Mouse (Mus musculus): ENCODE data around the gene Tspan32. TPM values are rescaled to one million over a fixed set of nuclear protein-coding genes. Genes with fewer than 3 reads are reported as not detected.

Gene Tspan32
- polyA plus RNA-seq, 1 experiment from 2014 or later, result 2.6 TPM

DNA sequence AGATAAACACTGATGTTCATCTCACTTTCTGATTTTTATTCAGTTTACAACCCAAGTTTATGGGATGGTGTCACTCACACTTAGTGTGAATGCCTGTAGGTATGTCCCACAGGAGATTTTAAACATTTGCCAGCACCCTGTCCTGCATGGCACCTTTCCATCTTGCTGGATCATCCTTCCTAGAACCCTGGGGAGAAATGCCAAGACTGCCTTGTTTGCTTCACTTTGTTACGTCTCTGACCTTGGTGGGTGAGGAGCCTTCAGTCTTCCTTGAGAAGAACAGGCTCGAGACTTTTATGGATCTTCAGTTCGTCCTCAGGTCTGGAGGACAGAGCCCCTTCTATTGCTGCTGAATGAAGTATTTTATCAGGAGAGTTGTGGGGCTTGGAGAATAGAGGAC, 44.5 kb downstream of the Tspan32 start:
- Histone ChIP-seq H3K4me3 (ENCODE audit: low read length) (no peak overlapping the region), H3K27me3 (ENCODE audit: control insufficient read depth, insufficient read depth, low read depth, low read length) (no peaks in the 10 kb centered on the region), H3K9me3 (ENCODE audit: control insufficient read depth, low read length) (no peaks in the 10 kb centered on the region), H3K4me2 (ENCODE audit: low read depth, low read length) (no peak overlapping the region), H3K27ac (ENCODE audit: low read length) (no peak overlapping the region), H3K9ac (ENCODE audit: low read length) (no peak overlapping the region), H3K36me3 (ENCODE audit: control insufficient read depth, insufficient read depth, low read length) (no peaks in the 10 kb centered on the region), H3K4me1 (replicated peaks; ENCODE audit: control insufficient read depth, insufficient read depth, low read length) (peaks cover 6% of the 10 kb centered on the region)
- 73% methylated on average over 3 of the region's 3 CpGs for WGBS
- ATAC-seq (ENCODE audit: low read depth), result no peak

DNA sequence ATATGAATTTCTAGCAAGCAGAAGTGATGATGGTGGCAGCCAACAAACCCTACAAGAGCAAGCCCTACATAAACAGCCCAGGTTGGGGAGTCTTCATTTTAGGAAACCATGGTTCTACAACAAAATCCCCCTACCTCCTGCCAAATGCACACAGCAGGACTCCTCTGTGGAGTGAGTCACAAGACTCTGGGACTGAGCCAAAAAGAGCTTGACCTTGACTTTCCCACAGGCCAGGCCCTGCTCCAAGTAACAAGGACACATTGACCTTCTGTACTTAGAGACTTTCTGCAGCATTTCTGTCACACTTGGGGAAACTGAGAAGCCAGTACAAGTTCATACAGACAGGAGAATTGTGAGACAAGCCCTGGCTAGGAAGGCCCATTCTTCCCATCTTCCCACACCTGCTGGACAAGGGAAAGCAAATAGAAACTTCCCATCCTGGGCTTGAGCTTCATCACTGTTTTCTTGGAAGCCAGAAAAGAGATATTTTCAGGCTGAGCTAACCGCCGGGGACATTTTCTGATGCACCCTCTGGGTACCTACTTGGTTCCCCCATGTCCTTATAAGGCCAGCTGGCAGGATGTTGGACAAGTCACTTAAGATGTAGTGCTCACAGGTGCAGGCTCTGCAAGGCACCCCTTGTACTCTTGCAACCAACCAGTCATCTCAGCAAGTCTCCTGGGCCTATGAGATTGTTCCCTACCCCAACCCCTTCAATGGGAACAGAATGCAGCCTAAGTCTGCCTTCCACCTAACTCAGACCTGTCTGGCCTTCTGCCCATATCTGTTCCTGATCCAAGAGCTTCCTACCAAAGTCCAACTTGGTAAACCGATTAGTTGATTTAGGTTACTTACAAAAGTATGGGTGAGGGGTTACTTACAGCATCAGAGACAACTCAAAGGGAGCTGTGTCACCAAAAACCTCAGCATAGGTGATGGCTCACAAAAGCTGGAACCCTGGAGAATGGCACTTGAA, 45.3 kb downstream of the Tspan32 start:
- Histone ChIP-seq H3K36me3 (ENCODE audit: control insufficient read depth, insufficient read depth, low read length) (no peaks in the 10 kb centered on the region), H3K4me1 (replicated peaks; ENCODE audit: control insufficient read depth, insufficient read depth, low read length) (peaks cover 14% of the 10 kb centered on the region), H3K27me3 (ENCODE audit: control insufficient read depth, insufficient read depth, low read depth, low read length) (no peaks in the 10 kb centered on the region), H3K4me3 (ENCODE audit: low read length) (no peak overlapping the region), H3K9ac (ENCODE audit: low read length) (no peak overlapping the region), H3K27ac (ENCODE audit: low read length) (no peak overlapping the region), H3K9me3 (ENCODE audit: control insufficient read depth, low read length) (no peaks in the 10 kb centered on the region), H3K4me2 (ENCODE audit: low read depth, low read length) (no peak overlapping the region)
- no peak for ATAC-seq (ENCODE audit: low read depth)
- 86% methylated on average over 3 of the region's 3 CpGs for WGBS

DNA sequence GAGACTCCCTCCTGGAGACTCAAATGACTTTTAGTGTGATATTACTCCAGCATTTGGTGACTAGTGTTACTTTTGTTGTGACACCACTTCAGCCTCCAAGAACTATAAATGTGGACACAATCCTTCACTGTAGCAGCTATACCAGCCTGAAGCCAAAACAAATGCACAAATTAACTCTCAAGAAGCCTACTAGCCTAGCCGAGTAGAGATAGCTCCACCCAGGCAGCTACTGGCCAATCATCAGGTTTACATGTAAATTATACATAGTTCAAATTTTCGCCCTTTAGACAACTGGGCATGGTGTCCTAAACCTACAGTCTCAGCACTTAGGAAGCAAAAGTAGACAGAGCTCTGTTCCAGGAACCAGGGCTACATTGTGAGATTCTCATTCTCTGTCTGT, 46.5 kb downstream of the Tspan32 start:
- Histone ChIP-seq H3K4me1 (replicated peaks; ENCODE audit: control insufficient read depth, insufficient read depth, low read length) (peaks cover 26% of the 10 kb centered on the region), H3K9ac (ENCODE audit: low read length) (no peak overlapping the region), H3K27ac (ENCODE audit: low read length) (no peak overlapping the region), H3K9me3 (ENCODE audit: control insufficient read depth, low read length) (no peaks in the 10 kb centered on the region), H3K27me3 (ENCODE audit: control insufficient read depth, insufficient read depth, low read depth, low read length) (no peaks in the 10 kb centered on the region), H3K4me3 (ENCODE audit: low read length) (no peak overlapping the region), H3K36me3 (ENCODE audit: control insufficient read depth, insufficient read depth, low read length) (0 out of 2 replicates have a peak, but pooled peaks cover 2% of the 10 kb centered on the region), H3K4me2 (ENCODE audit: low read depth, low read length) (no peak overlapping the region)
- WGBS, result 45% methylated on average over 2 of the region's 2 CpGs
- no peak for ATAC-seq (ENCODE audit: low read depth)

DNA sequence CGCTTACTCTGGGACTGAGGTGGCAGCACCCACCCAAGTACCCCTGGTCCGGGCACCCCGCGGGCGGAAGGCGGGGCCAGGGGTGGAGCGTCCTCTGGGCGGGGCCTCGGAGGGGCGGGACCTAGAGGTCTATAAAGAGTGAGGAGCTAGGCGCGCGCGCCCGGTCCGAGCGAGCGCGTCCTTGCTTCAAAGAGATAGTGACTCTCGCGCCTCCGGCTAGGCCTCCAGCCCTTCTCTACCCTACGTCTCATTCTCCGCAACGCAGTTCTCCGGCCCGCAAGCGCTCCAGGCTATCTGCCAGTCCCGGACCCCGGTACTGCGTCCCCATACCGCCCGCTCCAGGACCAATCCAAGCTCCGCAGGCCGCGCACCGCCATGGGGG, 47.8 kb downstream of the Tspan32 start, which contains the start of gene Cd81:
Gene Cd81 (plus strand): TSS at position 114 of the 382 bp plus-strand sequence.
- WGBS, result under 1% methylated on average over 37 of the region's 37 CpGs
- peak within 1 kb of the TSS; percentile 81 for H3K4me2 ChIP-seq (ENCODE audit: low read depth, low read length)
- H3K9ac ChIP-seq (ENCODE audit: low read length), result peak within 1 kb of the TSS; percentile 90
- H3K36me3 ChIP-seq (ENCODE audit: control insufficient read depth, insufficient read depth, low read length), result 0 out of 2 replicates have a peak, but pooled peaks cover 2% of the 10 kb centered on the region
- no peaks in the 10 kb centered on the region for H3K9me3 ChIP-seq (ENCODE audit: control insufficient read depth, low read length)
- peak within 1 kb of the TSS; percentile 94 for H3K4me3 ChIP-seq (ENCODE audit: low read length)
- no peaks in the 10 kb centered on the region for H3K27me3 ChIP-seq (ENCODE audit: control insufficient read depth, insufficient read depth, low read depth, low read length)
- peaks cover 38% of the 10 kb centered on the region for H3K4me1 ChIP-seq (replicated peaks; ENCODE audit: control insufficient read depth, insufficient read depth, low read length)
- peak; percentile 90 for ATAC-seq (ENCODE audit: low read depth)
- peak within 1 kb of the TSS; percentile 92 for H3K27ac ChIP-seq (ENCODE audit: low read length)

DNA sequence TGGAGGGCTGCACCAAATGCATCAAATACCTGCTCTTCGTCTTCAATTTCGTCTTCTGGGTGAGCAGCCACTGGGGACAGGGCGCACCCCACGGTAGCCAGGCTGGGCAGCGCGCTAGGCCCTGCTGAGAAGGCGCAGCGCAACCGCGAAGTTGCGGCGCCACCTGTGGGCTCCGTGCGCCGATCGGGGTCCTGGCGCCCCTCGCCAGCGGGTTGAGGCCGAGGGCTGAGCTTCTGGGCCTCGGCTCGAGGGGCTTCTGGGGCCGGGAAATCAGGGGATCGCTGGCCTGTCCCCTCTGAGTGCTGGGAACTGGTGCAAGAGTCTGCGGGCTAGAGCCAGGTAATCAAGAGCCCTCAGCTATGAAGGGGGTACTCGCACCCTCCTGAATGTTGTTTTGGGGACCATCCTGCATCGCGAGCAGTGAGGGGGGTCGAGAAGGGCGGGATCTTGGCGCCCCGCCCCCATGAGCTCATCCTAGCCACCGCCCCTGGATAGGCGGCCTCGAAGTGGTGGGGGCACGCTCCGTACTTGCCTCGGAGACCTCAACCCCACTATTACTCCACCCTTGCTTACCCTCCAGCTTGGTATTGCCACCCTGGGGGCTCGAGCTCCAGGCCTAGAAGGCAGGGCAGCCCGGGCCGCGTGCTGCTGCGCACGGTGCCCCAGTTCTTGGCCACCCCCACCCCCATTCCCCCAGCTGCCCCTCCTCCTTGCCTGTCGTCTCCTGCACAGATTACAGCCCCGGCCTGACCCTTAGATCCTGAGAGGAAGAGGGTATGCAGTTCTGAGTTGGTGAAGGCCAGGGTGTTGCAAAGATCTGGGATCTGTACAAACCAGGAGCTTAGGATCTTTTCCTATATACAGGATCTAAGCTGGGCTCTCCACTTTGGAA, 48.4 kb downstream of the Tspan32 start:
- 1% methylated on average over 45 of the region's 46 CpGs for whole genome bisulfite sequencing
- Histone ChIP-seq H3K4me1 (replicated peaks; ENCODE audit: control insufficient read depth, insufficient read depth, low read length) (peaks cover 44% of the 10 kb centered on the region), H3K4me2 (ENCODE audit: low read depth, low read length) (peak overlapping the region; percentile 81)

DNA sequence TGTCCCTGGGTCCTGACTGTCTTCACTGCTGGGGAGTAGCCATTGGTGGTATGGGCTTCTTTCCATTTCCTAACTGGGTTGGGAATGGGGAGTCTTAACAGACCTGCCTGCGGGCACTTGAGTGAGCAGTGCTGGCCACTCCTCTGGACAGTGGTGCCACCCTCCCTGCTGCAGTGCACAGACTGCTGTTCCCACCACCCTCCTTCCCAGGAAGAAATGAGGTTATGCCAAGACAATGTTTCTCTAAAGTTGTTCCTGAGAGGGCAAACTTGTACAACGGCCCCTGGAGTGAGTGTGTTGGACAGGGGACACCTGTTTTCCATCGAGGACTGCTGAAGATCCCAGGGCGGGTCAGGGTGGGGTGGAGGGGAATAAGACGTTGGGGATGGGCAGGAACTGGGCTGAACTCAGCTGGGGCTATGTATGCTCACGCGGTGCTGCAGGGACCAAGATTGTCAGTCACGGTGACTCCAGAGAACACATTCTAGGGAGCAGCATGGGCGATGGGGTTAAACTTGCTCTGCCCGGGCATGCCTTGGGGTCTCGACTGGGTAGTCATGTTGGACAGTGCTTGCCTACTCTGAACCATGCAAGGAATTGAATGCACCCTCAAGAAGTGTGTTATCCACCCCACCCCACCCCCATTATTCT, 49.2 kb downstream of the Tspan32 start:
- Histone ChIP-seq H3K27ac (ENCODE audit: low read length) (peak overlapping the region; percentile 92), H3K36me3 (ENCODE audit: control insufficient read depth, insufficient read depth, low read length) (0 out of 2 replicates have a peak, but pooled peaks cover 2% of the 10 kb centered on the region), H3K4me1 (replicated peaks; ENCODE audit: control insufficient read depth, insufficient read depth, low read length) (peaks cover 52% of the 10 kb centered on the region), H3K4me3 (ENCODE audit: low read length) (peak overlapping the region; percentile 94), H3K9ac (ENCODE audit: low read length) (peak overlapping the region; percentile 90), H3K9me3 (ENCODE audit: control insufficient read depth, low read length) (no peaks in the 10 kb centered on the region), H3K4me2 (ENCODE audit: low read depth, low read length) (peak overlapping the region; percentile 81), H3K27me3 (ENCODE audit: control insufficient read depth, insufficient read depth, low read depth, low read length) (no peaks in the 10 kb centered on the region)
- WGBS, result 17% methylated on average over 11 of the region's 11 CpGs
- peak; percentile 15 for ATAC-seq (ENCODE audit: low read depth)

More for the DNA sequence above, 48.4 kb downstream of the Tspan32 start:
- H3K9me3 ChIP-seq (ENCODE audit: control insufficient read depth, low read length), result no peaks in the 10 kb centered on the region
- H3K27ac ChIP-seq (ENCODE audit: low read length), result peak overlapping the region; percentile 92
- peak; percentile 65 for ATAC-seq (ENCODE audit: low read depth)
- peak overlapping the region; percentile 94 for H3K4me3 ChIP-seq (ENCODE audit: low read length)
- peak overlapping the region; percentile 90 for H3K9ac ChIP-seq (ENCODE audit: low read length)
- no peaks in the 10 kb centered on the region for H3K27me3 ChIP-seq (ENCODE audit: control insufficient read depth, insufficient read depth, low read depth, low read length)
- 0 out of 2 replicates have a peak, but pooled peaks cover 2% of the 10 kb centered on the region for H3K36me3 ChIP-seq (ENCODE audit: control insufficient read depth, insufficient read depth, low read length)

DNA sequence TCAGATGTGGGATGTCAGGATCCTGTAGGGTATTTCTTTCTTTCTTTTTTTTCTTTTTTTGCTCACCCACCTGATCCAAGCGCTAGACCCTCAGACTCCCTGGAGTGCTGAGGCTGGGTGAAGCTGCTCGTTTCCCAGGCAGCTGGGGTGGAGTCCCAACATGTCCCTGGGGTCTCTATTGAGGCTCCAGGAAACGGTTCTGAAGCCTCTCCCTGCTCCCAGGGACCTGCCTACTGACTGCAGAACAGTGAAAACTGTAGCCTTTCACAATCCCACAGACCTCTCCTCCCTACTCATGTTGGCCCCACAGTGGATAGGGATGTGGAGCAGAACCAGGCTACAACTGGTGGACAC, 49.7 kb downstream of the Tspan32 start:
- peak overlapping the region; percentile 90 for H3K9ac ChIP-seq (ENCODE audit: low read length)
- H3K9me3 ChIP-seq (ENCODE audit: control insufficient read depth, low read length), result no peaks in the 10 kb centered on the region
- peak overlapping the region; percentile 81 for H3K4me2 ChIP-seq (ENCODE audit: low read depth, low read length)
- ATAC-seq (ENCODE audit: low read depth), result no peak
- peak overlapping the region; percentile 59 for H3K27ac ChIP-seq (ENCODE audit: low read length)
- peaks cover 56% of the 10 kb centered on the region for H3K4me1 ChIP-seq (replicated peaks; ENCODE audit: control insufficient read depth, insufficient read depth, low read length)
- H3K4me3 ChIP-seq (ENCODE audit: low read length), result peak overlapping the region; percentile 94
- H3K27me3 ChIP-seq (ENCODE audit: control insufficient read depth, insufficient read depth, low read depth, low read length), result no peaks in the 10 kb centered on the region
- H3K36me3 ChIP-seq (ENCODE audit: control insufficient read depth, insufficient read depth, low read length), result 0 out of 2 replicates have a peak, but pooled peaks cover 2% of the 10 kb centered on the region
- 27% methylated on average over 3 of the region's 3 CpGs for whole genome bisulfite sequencing

DNA sequence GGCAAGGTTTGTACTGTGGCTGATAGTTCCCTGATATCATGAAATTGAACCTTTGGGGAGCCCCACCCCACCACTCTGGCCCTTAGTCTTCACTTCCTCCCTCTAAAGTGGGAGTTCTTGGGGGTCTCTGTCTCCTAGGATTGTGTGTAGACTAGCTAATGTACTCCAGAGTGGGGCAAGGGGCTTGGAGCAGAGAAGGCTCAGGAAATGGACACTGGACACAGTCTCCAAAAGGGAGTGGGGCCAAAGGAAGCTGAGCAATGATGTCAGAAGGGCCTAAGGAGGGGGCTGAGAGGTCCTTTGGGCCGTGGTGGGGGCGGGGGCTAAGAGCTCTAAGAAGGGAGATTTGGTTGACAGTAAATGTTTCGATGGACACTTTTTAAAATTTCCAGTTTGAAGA, 50.2 kb downstream of the Tspan32 start:
- H3K27ac ChIP-seq (ENCODE audit: low read length), result peak overlapping the region; percentile 59
- H3K9ac ChIP-seq (ENCODE audit: low read length), result peak overlapping the region; percentile 90
- 58% methylated on average over 3 of the region's 3 CpGs for WGBS
- no peaks in the 10 kb centered on the region for H3K27me3 ChIP-seq (ENCODE audit: control insufficient read depth, insufficient read depth, low read depth, low read length)
- no peaks in the 10 kb centered on the region for H3K9me3 ChIP-seq (ENCODE audit: control insufficient read depth, low read length)
- peak overlapping the region; percentile 94 for H3K4me3 ChIP-seq (ENCODE audit: low read length)
- H3K4me2 ChIP-seq (ENCODE audit: low read depth, low read length), result peak overlapping the region; percentile 81
- H3K4me1 ChIP-seq (replicated peaks; ENCODE audit: control insufficient read depth, insufficient read depth, low read length), result peaks cover 58% of the 10 kb centered on the region
- ATAC-seq (ENCODE audit: low read depth), result no peak
- H3K36me3 ChIP-seq (ENCODE audit: control insufficient read depth, insufficient read depth, low read length), result 0 out of 2 replicates have a peak, but pooled peaks cover 2% of the 10 kb centered on the region
